In the genomic region with DNA sequence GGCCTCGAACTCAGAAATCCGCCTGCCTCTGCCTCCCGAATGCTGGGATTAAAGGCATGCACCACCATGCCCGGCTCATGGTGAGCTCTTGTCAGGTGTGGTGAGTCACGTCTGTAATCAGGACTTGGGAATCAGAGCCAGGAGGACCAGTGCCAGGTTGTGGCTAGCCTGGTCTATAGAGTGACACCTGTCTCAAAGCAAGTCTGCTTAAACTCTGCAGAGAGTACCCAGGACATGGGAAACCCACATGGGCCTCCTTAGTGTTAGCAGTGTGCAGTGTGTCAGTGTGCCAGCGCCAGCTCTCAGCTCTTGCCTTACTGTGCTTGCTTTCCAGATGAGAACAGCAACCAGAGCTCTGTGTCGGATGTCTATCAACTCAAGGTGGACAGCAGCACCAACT, we compare ENCODE assay signal across 26 mouse cellular contexts. TPM values are rescaled to one million over a fixed set of nuclear protein-coding genes. Genes with fewer than 3 reads are reported as not detected.
DNase-seq lines count a peak whose midpoint lies in the region; ATAC-seq and TF ChIP-seq lines count a peak whose summit lies in the region.
"Had no signal": no experiment of that assay in that cellular context is flagged by ENCODE, and none has a peak within 500 bp of the region (broad histone marks: within the 10 kb centered on the region; RNA-seq: fewer than 3 reads in every experiment).

No protein-coding gene starts in this region.

- no peaks in the 10 kb centered on the region for H3K4me1 ChIP-seq in intestine, postnatal 0 days (replicated peaks; ENCODE audit: control insufficient read depth, insufficient read depth, low read length)
- H3K4me1 ChIP-seq in intestine, embryonic 15.5 days (replicated peaks): no peaks in the 10 kb centered on the region
- peaks cover 55% of the 10 kb centered on the region for H3K4me1 ChIP-seq in cerebellum, adult 2 months (ENCODE audit: control insufficient read depth, insufficient read depth, low read length)
- H3K4me1 ChIP-seq in cortical plate, adult 2 months (ENCODE audit: control insufficient read depth, insufficient read depth, low read length): peaks cover 5% of the 10 kb centered on the region
- H3K4me1 ChIP-seq: embryonic facial prominence, embryonic 15.5 days; forebrain, embryonic 12.5 days; limb, embryonic 12.5 days; lung, embryonic 15.5 days; midbrain, embryonic 12.5 days; neural tube, embryonic 12.5 days had no signal

- H3K4me2 ChIP-seq in intestine, postnatal 0 days (replicated peaks; ENCODE audit: low read depth): no peak overlapping the region
- H3K4me2 ChIP-seq in intestine, embryonic 15.5 days (replicated peaks): no peak overlapping the region
- H3K4me2 ChIP-seq: embryonic facial prominence, embryonic 15.5 days; forebrain, embryonic 12.5 days; limb, embryonic 12.5 days; liver, embryonic 15.5 days; lung, embryonic 15.5 days; midbrain, embryonic 12.5 days; neural tube, embryonic 12.5 days had no signal

- peak overlapping the region; percentile 21; the same call in 1 of the 2 replicates for H3K27ac ChIP-seq in intestine, postnatal 0 days (ENCODE audit: low read depth, low read length)
- no peak overlapping the region for H3K27ac ChIP-seq in intestine, embryonic 15.5 days
- H3K27ac ChIP-seq in cerebellum, adult 2 months (ENCODE audit: insufficient read depth, low read length): peak overlapping the region; percentile 95
- 0 out of 2 replicates have a peak overlapping the region, but pooled peaks have one; percentile 28 for H3K27ac ChIP-seq in cortical plate, adult 2 months (ENCODE audit: insufficient read depth, low read length)
- H3K27ac ChIP-seq: embryonic facial prominence, embryonic 15.5 days; forebrain, embryonic 12.5 days; kidney, postnatal 0 days; limb, embryonic 12.5 days; liver, embryonic 15.5 days; lung, embryonic 15.5 days; midbrain, embryonic 12.5 days; neural tube, embryonic 12.5 days had no signal

- no peak overlapping the region for H3K9ac ChIP-seq in intestine, postnatal 0 days (ENCODE audit: low read depth, low read length)
- no peak overlapping the region for H3K9ac ChIP-seq in intestine, embryonic 15.5 days
- H3K9ac ChIP-seq: embryonic facial prominence, embryonic 15.5 days; forebrain, embryonic 12.5 days; forebrain, postnatal 0 days; limb, embryonic 12.5 days; liver, embryonic 15.5 days; lung, embryonic 15.5 days; midbrain, embryonic 12.5 days; neural tube, embryonic 12.5 days had no signal

- no peak for TF ChIP-seq POLR2A in cerebellum, adult 2 months (IDR thresholded peaks at IDR 0.05; ENCODE audit: borderline replicate concordance, insufficient read depth, low read length)
- no peak for TF ChIP-seq POLR2A in cortical plate, adult 2 months (IDR thresholded peaks at IDR 0.05; ENCODE audit: extremely low read depth, insufficient read depth, low read length)

- 90% methylated on average over 6 of the region's 7 CpGs for WGBS in intestine, postnatal 0 days
- 90% methylated on average over 7 of the region's 7 CpGs for WGBS in intestine, embryonic 15.5 days
- WGBS in cerebellum, adult 2 months: 58% methylated on average over 7 of the region's 7 CpGs

- no peaks in the 10 kb centered on the region for H3K9me3 ChIP-seq in intestine, postnatal 0 days (ENCODE audit: control insufficient read depth)
- H3K9me3 ChIP-seq in intestine, embryonic 15.5 days: no peaks in the 10 kb centered on the region
- H3K9me3 ChIP-seq: embryonic facial prominence, embryonic 15.5 days; forebrain, embryonic 12.5 days; limb, embryonic 12.5 days; liver, embryonic 15.5 days; lung, embryonic 15.5 days; megakaryocyte, embryonic 14.5 days; neural tube, embryonic 12.5 days had no signal

- no peak overlapping the region for H3K4me3 ChIP-seq in intestine, postnatal 0 days (ENCODE audit: low read depth, low read length)
- H3K4me3 ChIP-seq in intestine, embryonic 15.5 days (replicated peaks): no peak overlapping the region
- H3K4me3 ChIP-seq in cerebellum, adult 2 months (replicated peaks; ENCODE audit: insufficient read depth, low read depth, low read length): no peak overlapping the region
- H3K4me3 ChIP-seq in cortical plate, adult 2 months (ENCODE audit: insufficient read depth, low read length): no peak overlapping the region
- H3K4me3 ChIP-seq: embryonic facial prominence, embryonic 15.5 days; forebrain, embryonic 12.5 days; limb, embryonic 12.5 days; liver, embryonic 15.5 days; lung, embryonic 15.5 days; megakaryocyte, embryonic 14.5 days; midbrain, embryonic 12.5 days; myocyte; neural tube, embryonic 12.5 days had no signal

- no peaks in the 10 kb centered on the region for H3K27me3 ChIP-seq in intestine, postnatal 0 days (replicated peaks; ENCODE audit: control insufficient read depth, insufficient read depth, low read length)
- H3K27me3 ChIP-seq in intestine, embryonic 15.5 days (replicated peaks): no peaks in the 10 kb centered on the region
- no peaks in the 10 kb centered on the region for H3K27me3 ChIP-seq in cerebellum, adult 2 months (ENCODE audit: control insufficient read depth, insufficient read depth, low read length)
- H3K27me3 ChIP-seq: embryonic facial prominence, embryonic 15.5 days; forebrain, embryonic 12.5 days; limb, embryonic 12.5 days; liver, embryonic 15.5 days; lung, embryonic 15.5 days; megakaryocyte, embryonic 14.5 days; midbrain, embryonic 12.5 days; neural tube, embryonic 12.5 days had no signal

- H3K36me3 ChIP-seq in intestine, postnatal 0 days (ENCODE audit: control insufficient read depth, insufficient read depth): peaks cover 66% of the 10 kb centered on the region
- peaks cover 44% of the 10 kb centered on the region for H3K36me3 ChIP-seq in intestine, embryonic 15.5 days

- no peak for ATAC-seq in intestine, postnatal 0 days
- no peak for ATAC-seq in intestine, embryonic 15.5 days
- ATAC-seq: forebrain, postnatal 0 days; hindbrain, embryonic 16.5 days had no signal

- no peak for TF ChIP-seq CTCF in intestine, postnatal 0 days (IDR thresholded peaks at IDR 0.05; ENCODE audit: low read depth)
- no peak for TF ChIP-seq CTCF in cerebellum, adult 2 months (IDR thresholded peaks at IDR 0.05; ENCODE audit: borderline replicate concordance, insufficient read depth, low read depth, low read length)
- no peak for TF ChIP-seq CTCF in cortical plate, adult 2 months (IDR thresholded peaks at IDR 0.05; ENCODE audit: extremely low read depth, insufficient read depth, low read length)

- DNase-seq in cerebellum, adult 2 months: peak; percentile 66 to 71
- peak; percentile 80 for DNase-seq in cerebellum, adult 9-11 months
- DNase-seq in testis, postnatal 14 days (ENCODE audit: low spot score): no peak
- no peak for DNase-seq in urinary bladder, adult 18-20 months (ENCODE audit: low spot score in 2 of 2)
- DNase-seq: adrenal gland, adult 2 months; adrenal gland, postnatal 36 days; B cell, adult 2 months; forebrain, postnatal 0 days; heart, postnatal 14 days; kidney, adult 8-10 months; kidney, postnatal 4 days; lung, postnatal 36 days had no signal

RNA-seq across cellular contexts. Expression of gene Baz1b, which starts 7.4 kb away (rescaled TPM):
- 11.0 and 12.0 TPM in 2 replicates for polyA plus RNA-seq in intestine, postnatal 0 days (2015; fragmentation: Nextera tagmentation; extraction: Ambion mirVana)
- polyA plus RNA-seq in intestine, embryonic 15.5 days (2015; fragmentation: Nextera tagmentation; extraction: Ambion mirVana): 33.1 and 34.1 TPM in 2 replicates
- 75.3 and 77.4 TPM in 2 replicates for polyA plus RNA-seq in cerebellum, adult 2 months (2012; rRNA removed)
- polyA plus RNA-seq in cortical plate, adult 2 months (2012; rRNA removed): 58.4 and 61.7 TPM in 2 replicates

RNA-seq across cellular contexts. Expression of gene Bcl7b, which starts 11.5 kb away (rescaled TPM):
- 65.1 and 65.7 TPM in 2 replicates for polyA plus RNA-seq in intestine, postnatal 0 days (2015; fragmentation: Nextera tagmentation; extraction: Ambion mirVana)
- 50.2 and 50.3 TPM in 2 replicates for polyA plus RNA-seq in intestine, embryonic 15.5 days (2015; fragmentation: Nextera tagmentation; extraction: Ambion mirVana)
- 64.4 TPM in 2 replicates for polyA plus RNA-seq in cerebellum, adult 2 months (2012; rRNA removed)
- polyA plus RNA-seq in cortical plate, adult 2 months (2012; rRNA removed): 43.7 and 45.3 TPM in 2 replicates

RNA-seq across cellular contexts. Expression of gene Tbl2, which starts 30.2 kb away (rescaled TPM):
- 17.7 and 18.0 TPM in 2 replicates for polyA plus RNA-seq in intestine, postnatal 0 days (2015; fragmentation: Nextera tagmentation; extraction: Ambion mirVana)
- polyA plus RNA-seq in intestine, embryonic 15.5 days (2015; fragmentation: Nextera tagmentation; extraction: Ambion mirVana): 26.3 and 28.0 TPM in 2 replicates
- polyA plus RNA-seq in cerebellum, adult 2 months (2012; rRNA removed): 17.6 and 18.5 TPM in 2 replicates
- 11.7 and 11.9 TPM in 2 replicates for polyA plus RNA-seq in cortical plate, adult 2 months (2012; rRNA removed)

Comparison
In these comparisons a context has a peak if more than half of its experiments do, and no peak if none do; other contexts are left out.
1. DNase-seq: peak in cerebellum, adult 2 months (2 of 2) and cerebellum, adult 9-11 months (single experiment); none in testis, postnatal 14 days (single experiment) and urinary bladder, adult 18-20 months (0 of 2).